Mouse (Mus musculus) midbrain, embryonic 11.5 days (tissue): ENCODE results near the gene 1700029H14Rik. TPM values are rescaled to one million over a fixed set of nuclear protein-coding genes. Genes with fewer than 3 reads are reported as not detected.

ENCODE experiments used
- ATAC-seq: fragments of 200-750 bp; cut with Nextera tagmentation; 2 replicates; pipeline ENCODE4 v1.8.0; 2017; ENCODE audit warnings: moderate TSS enrichment, moderate library complexity; ENCODE audit not compliant: low FRiP score
- DNase-seq: peaks from one replicate; pipeline ENCODE4 v3.0.0; 2015; ENCODE audit warnings: low spot score; ENCODE audit errors: missing footprints
- H3K27ac ChIP-seq: fragments of 300-500 bp; sonication (generic); 2 replicates; pipeline ENCODE4 v1.5.1; 2014; ENCODE audit warnings: low read depth, low read length
- H3K27me3 ChIP-seq: fragments of 300-500 bp; sonication (generic); 2 replicates; pipeline ENCODE4 v1.6.1; 2014; ENCODE audit warnings: mild to moderate bottlenecking, low read length, moderate library complexity, mixed read lengths; ENCODE audit not compliant: control insufficient read depth, insufficient read depth
- H3K36me3 ChIP-seq: fragments of 300-500 bp; sonication (generic); 2 replicates; pipeline ENCODE4 v1.6.1; 2014; ENCODE audit warnings: mild to moderate bottlenecking, low read length, moderate library complexity, mixed read lengths; ENCODE audit not compliant: control insufficient read depth, insufficient read depth
- H3K4me1 ChIP-seq: fragments of 300-500 bp; sonication (generic); 2 replicates; pipeline ENCODE4 v1.6.1; 2014; ENCODE audit warnings: low read length; ENCODE audit not compliant: control insufficient read depth, insufficient read depth
- H3K4me2 ChIP-seq: fragments of 300-500 bp; sonication (generic); 2 replicates; pipeline ENCODE4 v1.6.1; 2014; ENCODE audit warnings: mild to moderate bottlenecking, moderate library complexity
- H3K4me3 ChIP-seq: fragments of 300-500 bp; sonication (generic); 2 replicates; pipeline ENCODE4 v1.5.1; 2014; ENCODE audit warnings: low read depth, low read length
- H3K9ac ChIP-seq: fragments of 300-500 bp; sonication (generic); 2 replicates; pipeline ENCODE4 v1.6.1; 2014; ENCODE audit warnings: low read length
- H3K9me3 ChIP-seq: fragments of 300-500 bp; sonication (generic); 2 replicates; pipeline ENCODE4 v1.6.1; 2016; ENCODE audit warnings: low read length; ENCODE audit not compliant: control insufficient read depth
- WGBS: fragments of 180-500 bp; shearing (Covaris S2); extraction: QIAGEN DNeasy Blood & Tissue Kit; methylation state at CpG from one replicate; pipeline ENCODE4 v1.1.7; 2014; 5-methylcytosine and 5-hydroxymethylcytosine counted together
- polyA plus RNA-seq: library from polyadenylated mRNA; unstranded; fragments of >200 nt; fragmentation: Nextera tagmentation; extraction: Ambion mirVana; gene quantifications from 2 replicates; pipeline ENCODE4 v1.2.1, GENCODE M21; 2014

The 1700029H14Rik gene
- polyA plus RNA-seq, 1 experiment from 2014 or later: not detected

- Histone ChIP-seq H3K4me2 (no peak overlapping the region), H3K9ac (no peak overlapping the region), H3K4me3 (no peak overlapping the region), H3K36me3 (no peaks in the 10 kb centered on the region), H3K4me1 (no peaks in the 10 kb centered on the region), H3K27me3 (no peaks in the 10 kb centered on the region), H3K9me3 (no peaks in the 10 kb centered on the region), H3K27ac (no peak overlapping the region)
- ATAC-seq (no peak), DNase-seq (no peak)
- WGBS: 90% methylated on average over 8 of the region's 8 CpGs
These were observed 29.1 kb downstream of the 1700029H14Rik start for GRCm38 (mm10) chr8:13533123-13533522.

- Histone ChIP-seq H3K4me1 (no peaks in the 10 kb centered on the region), H3K9me3 (no peaks in the 10 kb centered on the region; the same call in 1 of the 2 replicates), H3K27me3 (no peaks in the 10 kb centered on the region), H3K27ac (no peak overlapping the region), H3K36me3 (no peaks in the 10 kb centered on the region), H3K4me2 (no peak overlapping the region), H3K9ac (no peak overlapping the region), H3K4me3 (no peak overlapping the region)
- 87% methylated on average over 9 of the region's 9 CpGs for WGBS
- ATAC-seq (no peak), DNase-seq (no peak)
These were observed 30.6 kb downstream of the 1700029H14Rik start for GRCm38 (mm10) chr8:13531602-13532171.

GRCm38 (mm10) chr8:13530941-13531340 is 31.3 kb downstream of the 1700029H14Rik start:
- no peak overlapping the region for H3K27ac ChIP-seq
- H3K9me3 ChIP-seq: no peaks in the 10 kb centered on the region; the same call in 1 of the 2 replicates
- H3K4me2 ChIP-seq: no peak overlapping the region
- H3K27me3 ChIP-seq: no peaks in the 10 kb centered on the region
- H3K4me1 ChIP-seq: no peaks in the 10 kb centered on the region
- 80% methylated on average over 5 of the region's 5 CpGs for WGBS
- ATAC-seq (no peak), DNase-seq (no peak)
- H3K36me3 ChIP-seq: no peaks in the 10 kb centered on the region
- no peak overlapping the region for H3K9ac ChIP-seq
- H3K4me3 ChIP-seq: no peak overlapping the region

- Histone ChIP-seq H3K4me1 (no peaks in the 10 kb centered on the region), H3K4me2 (no peak overlapping the region), H3K9ac (no peak overlapping the region), H3K27ac (no peak overlapping the region), H3K9me3 (no peaks in the 10 kb centered on the region; the same call in 1 of the 2 replicates), H3K27me3 (no peaks in the 10 kb centered on the region), H3K36me3 (no peaks in the 10 kb centered on the region), H3K4me3 (no peak overlapping the region)
- no peak for ATAC-seq
- no peak for DNase-seq
- WGBS: 86% methylated on average over 3 of the region's 3 CpGs
These were observed 31.9 kb downstream of the 1700029H14Rik start for GRCm38 (mm10) chr8:13530401-13530800.

- no peak overlapping the region for H3K4me2 ChIP-seq
- H3K27ac ChIP-seq: no peak overlapping the region
- H3K4me3 ChIP-seq: no peak overlapping the region
- no peak for ATAC-seq
- H3K36me3 ChIP-seq: no peaks in the 10 kb centered on the region
- H3K9ac ChIP-seq: no peak overlapping the region
- DNase-seq: no peak
- H3K4me1 ChIP-seq: no peaks in the 10 kb centered on the region
- whole genome bisulfite sequencing: 79% methylated on average over 7 of the region's 7 CpGs
- H3K9me3 ChIP-seq: no peaks in the 10 kb centered on the region; the same call in 1 of the 2 replicates
- no peaks in the 10 kb centered on the region for H3K27me3 ChIP-seq
These were observed 32.4 kb downstream of the 1700029H14Rik start for GRCm38 (mm10) chr8:13529891-13530316.

- no peak for ATAC-seq
- Histone ChIP-seq H3K4me3 (no peak overlapping the region), H3K9me3 (no peaks in the 10 kb centered on the region; the same call in 1 of the 2 replicates), H3K9ac (no peak overlapping the region), H3K4me1 (no peaks in the 10 kb centered on the region), H3K27ac (no peak overlapping the region), H3K27me3 (no peaks in the 10 kb centered on the region), H3K4me2 (no peak overlapping the region), H3K36me3 (no peaks in the 10 kb centered on the region)
- DNase-seq: no peak
- WGBS: 68% methylated on average over 15 of the region's 15 CpGs
These were observed 33.0 kb downstream of the 1700029H14Rik start for GRCm38 (mm10) chr8:13529011-13529840.

GRCm38 (mm10) chr8:13521392-13521791 is 40.9 kb downstream of the 1700029H14Rik start:
- Histone ChIP-seq H3K9ac (no peak overlapping the region), H3K27me3 (no peaks in the 10 kb centered on the region), H3K4me1 (no peaks in the 10 kb centered on the region), H3K4me3 (no peak overlapping the region), H3K9me3 (no peaks in the 10 kb centered on the region), H3K27ac (no peak overlapping the region), H3K4me2 (no peak overlapping the region), H3K36me3 (no peaks in the 10 kb centered on the region)
- WGBS: 83% methylated on average over 7 of the region's 7 CpGs
- ATAC-seq: no peak
- no peak for DNase-seq

GRCm38 (mm10) chr8:13520349-13520748 is 41.9 kb downstream of the 1700029H14Rik start:
- Histone ChIP-seq H3K36me3 (no peaks in the 10 kb centered on the region), H3K4me1 (no peaks in the 10 kb centered on the region), H3K9ac (no peak overlapping the region), H3K4me2 (no peak overlapping the region), H3K4me3 (no peak overlapping the region), H3K9me3 (no peaks in the 10 kb centered on the region), H3K27me3 (no peaks in the 10 kb centered on the region), H3K27ac (no peak overlapping the region)
- DNase-seq (no peak), ATAC-seq (no peak)
- 65% methylated on average over 6 of the region's 6 CpGs for WGBS

GRCm38 (mm10) chr8:13519503-13519902 is 42.8 kb downstream of the 1700029H14Rik start:
- H3K27me3 ChIP-seq: no peaks in the 10 kb centered on the region
- H3K27ac ChIP-seq: no peak overlapping the region
- no peaks in the 10 kb centered on the region for H3K4me1 ChIP-seq
- H3K9me3 ChIP-seq: no peaks in the 10 kb centered on the region
- no peak for ATAC-seq
- H3K4me3 ChIP-seq: no peak overlapping the region
- DNase-seq: no peak
- WGBS: 93% methylated on average over 9 of the region's 9 CpGs
- no peak overlapping the region for H3K4me2 ChIP-seq
- no peak overlapping the region for H3K9ac ChIP-seq
- no peaks in the 10 kb centered on the region for H3K36me3 ChIP-seq
